Mouse (Mus musculus): ENCODE measurements at regions not wholly inside any gene's neighbourhood (a gene's known extent, or its start where the extent isn't known, plus 50 kb on each side); places are given as distances from the start of the nearest gene placed in this dataset.

GRCm38 (mm10) chr3:144324974-144325373 lies 120.0 kb upstream of the Lmo4 start:
- DNase-seq (ENCODE audit: low read depth, low spot score) = no peak

GRCm38 (mm10) chr3:144323524-144323923 lies 118.5 kb upstream of the Lmo4 start:
- no peak for DNase-seq (ENCODE audit: low read depth, low spot score)

- no peak for DNase-seq (ENCODE audit: low read depth, low spot score)
Observed at GRCm38 (mm10) chr3:144319468-144320205, 114.6 kb upstream of the Lmo4 start.

DNA sequence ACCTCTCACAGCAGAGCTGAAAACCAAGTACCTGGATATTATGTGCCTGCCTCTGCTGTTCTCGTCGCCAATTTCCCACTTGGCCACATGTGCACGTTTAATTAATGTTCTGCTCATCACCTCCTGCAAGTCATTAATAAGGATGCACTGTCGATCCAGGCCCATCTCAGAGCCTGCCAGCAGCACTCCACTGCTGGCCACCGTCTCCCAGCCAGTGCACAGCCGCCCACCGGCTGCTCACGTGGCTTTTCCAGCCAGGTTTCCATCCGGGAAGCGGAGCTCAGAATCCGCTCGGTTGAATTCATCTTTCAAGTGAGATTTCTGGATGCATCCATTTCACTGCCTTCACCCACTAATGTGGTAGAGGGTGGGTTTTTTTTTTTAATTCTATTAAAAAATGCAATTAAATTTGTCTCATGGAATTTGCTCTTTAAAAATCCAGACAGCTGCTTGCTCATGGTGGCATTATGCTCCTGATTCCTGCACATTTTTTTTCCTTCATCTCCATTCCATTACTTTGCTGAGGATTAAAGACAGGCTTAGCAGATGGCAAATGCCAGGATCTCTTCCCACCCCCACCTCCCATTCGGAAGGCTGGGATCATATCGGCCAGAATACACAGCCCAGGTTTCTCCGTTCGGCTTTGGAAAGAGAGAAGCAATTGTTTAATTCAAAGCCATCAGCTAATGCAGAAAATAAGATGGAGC lies 113.9 kb upstream of the Lmo4 start:
- no peak for DNase-seq (ENCODE audit: low read depth, low spot score)

- no peak for DNase-seq (ENCODE audit: low read depth, low spot score)
Observed at GRCm38 (mm10) chr3:144310748-144311147, 105.7 kb upstream of the Lmo4 start.

- DNase-seq (ENCODE audit: low read depth, low spot score) = no peak
Observed at GRCm38 (mm10) chr3:144308616-144309015, 103.6 kb upstream of the Lmo4 start.

GRCm38 (mm10) chr3:144307557-144307956 lies 102.5 kb upstream of the Lmo4 start:
- no peak for DNase-seq (ENCODE audit: low read depth, low spot score)

DNA sequence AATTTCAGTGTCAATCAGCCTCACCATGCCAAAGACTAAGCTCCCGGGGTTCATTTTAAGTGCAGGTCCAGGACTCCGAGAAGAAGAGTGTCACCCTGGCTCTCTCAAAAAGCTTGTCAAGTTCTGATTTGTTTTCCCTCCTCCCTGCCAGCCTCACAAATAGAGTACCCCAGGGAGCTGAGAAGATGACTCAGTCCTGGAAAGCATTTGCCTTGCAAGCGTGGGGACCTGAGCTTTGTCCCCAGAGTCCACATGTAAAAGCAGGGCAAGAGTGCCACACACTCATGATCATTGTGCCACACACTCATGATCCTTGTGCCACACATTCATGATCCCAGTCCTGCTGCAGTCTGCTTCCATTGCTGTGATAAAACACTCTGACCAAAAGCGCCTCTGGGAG lies 100.4 kb upstream of the Lmo4 start:
- DNase-seq (ENCODE audit: low read depth, low spot score) = no peak

- no peak for DNase-seq (ENCODE audit: low read depth, low spot score)
Observed at GRCm38 (mm10) chr3:144304924-144305323, 99.9 kb upstream of the Lmo4 start.

- no peak for DNase-seq (ENCODE audit: low read depth, low spot score)
Observed at GRCm38 (mm10) chr3:144302626-144303025, 97.6 kb upstream of the Lmo4 start.

GRCm38 (mm10) chr3:144301068-144301467 lies 96.0 kb upstream of the Lmo4 start:
- DNase-seq (ENCODE audit: low read depth, low spot score) = no peak

DNA sequence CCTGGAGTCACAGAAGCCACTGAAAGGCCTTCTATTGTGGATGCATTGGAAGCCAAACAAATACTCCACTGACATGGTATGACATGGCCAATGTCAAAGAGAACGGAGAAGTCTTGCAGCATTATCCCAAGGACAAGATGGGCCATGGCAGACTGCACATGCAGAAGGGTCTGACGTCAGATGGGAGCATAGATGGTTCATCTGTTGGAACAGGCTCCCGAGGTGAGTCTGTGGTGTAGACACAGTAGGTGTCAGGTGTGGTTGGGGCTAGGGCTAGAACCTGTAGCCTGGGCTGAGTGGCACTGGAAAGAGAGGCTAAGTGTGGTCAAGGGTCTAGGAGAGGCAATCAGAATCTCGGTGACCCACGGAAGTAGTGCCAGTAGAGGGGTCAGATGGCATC lies 94.2 kb upstream of the Lmo4 start:
- no peak for DNase-seq (ENCODE audit: low read depth, low spot score)

DNA sequence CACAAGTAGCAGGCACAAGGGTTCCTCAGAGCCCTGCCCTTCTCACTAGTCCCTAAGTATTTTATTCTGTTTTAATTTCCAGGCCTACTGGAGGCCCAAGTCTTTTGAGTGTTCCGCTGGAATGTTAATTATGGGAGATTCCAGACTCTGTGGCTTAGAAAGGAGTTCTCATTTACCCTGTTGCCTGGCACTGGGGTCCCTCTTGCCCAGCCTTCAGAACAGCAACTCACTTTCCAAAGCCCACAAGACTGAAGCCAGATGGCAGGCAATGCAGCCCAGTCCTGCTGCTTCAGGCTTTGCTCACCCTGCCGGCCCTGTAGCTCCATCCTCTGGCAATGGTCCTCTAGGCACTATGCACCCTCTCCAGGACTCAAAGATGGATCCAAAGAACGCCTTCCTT lies 84.5 kb upstream of the Lmo4 start:
- DNase-seq (ENCODE audit: low read depth, low spot score) = no peak

DNA sequence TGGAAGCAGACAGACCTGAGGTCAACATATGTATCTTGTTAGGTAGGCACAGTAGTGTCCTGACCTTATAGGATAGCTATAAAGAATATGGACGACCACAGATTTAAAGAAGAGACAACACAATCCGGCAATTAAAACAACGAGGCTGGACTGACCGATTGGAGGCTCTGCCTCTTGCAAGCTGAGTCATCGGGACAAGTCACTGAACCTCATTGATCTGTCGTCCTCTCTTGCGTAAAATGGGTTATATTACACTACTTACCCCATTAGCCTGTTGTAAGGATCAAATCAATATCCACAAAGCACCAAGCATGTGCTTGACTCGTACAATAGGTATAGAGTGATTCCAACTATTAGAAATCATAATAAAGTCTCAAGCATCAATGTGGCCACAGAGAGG lies 81.1 kb upstream of the Lmo4 start:
- no peak for DNase-seq (ENCODE audit: low read depth, low spot score)

DNA sequence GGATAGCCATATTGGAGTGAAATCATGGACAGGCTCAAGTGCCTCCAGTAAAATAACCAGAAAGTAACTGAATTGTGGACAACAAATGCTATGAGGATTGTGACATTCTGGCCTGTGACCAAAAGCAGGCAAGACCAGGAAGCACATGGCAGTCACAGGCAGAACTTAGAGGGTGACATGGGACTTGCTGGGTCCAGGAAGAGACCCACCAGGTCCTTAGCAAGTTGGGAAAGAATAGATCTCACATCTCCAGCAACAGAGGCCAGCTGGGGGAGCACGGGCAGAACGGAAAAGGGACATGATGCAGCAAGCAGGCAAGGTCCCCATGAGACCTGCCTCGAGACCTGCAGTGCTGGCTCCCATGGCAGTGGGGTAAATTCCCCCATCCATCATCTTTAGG lies 79.3 kb upstream of the Lmo4 start:
- no peak for DNase-seq (ENCODE audit: low read depth, low spot score)

DNA sequence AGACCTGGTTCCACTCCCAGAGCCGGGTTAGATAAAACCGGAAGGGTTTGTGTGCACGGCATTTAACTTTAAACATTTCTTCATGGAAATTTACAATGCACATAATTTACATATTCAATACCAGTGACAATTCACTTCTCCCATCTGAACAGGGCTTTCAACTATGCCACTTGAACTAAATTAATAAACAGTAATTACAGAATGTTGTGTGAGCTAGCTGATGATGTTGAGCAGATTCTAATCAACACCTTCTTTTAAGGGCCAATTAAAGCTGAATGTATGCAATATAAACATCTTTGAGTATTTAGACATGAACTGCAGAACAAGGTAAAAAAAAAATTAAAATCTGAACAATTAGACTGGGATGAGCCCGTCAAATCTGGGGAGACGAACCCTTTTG lies 68.1 kb upstream of the Lmo4 start:
- no peak for DNase-seq (ENCODE audit: low read depth, low spot score)

GRCm38 (mm10) chr3:144270206-144270605 lies 65.2 kb upstream of the Lmo4 start:
- DNase-seq (ENCODE audit: low read depth, low spot score) = no peak

DNA sequence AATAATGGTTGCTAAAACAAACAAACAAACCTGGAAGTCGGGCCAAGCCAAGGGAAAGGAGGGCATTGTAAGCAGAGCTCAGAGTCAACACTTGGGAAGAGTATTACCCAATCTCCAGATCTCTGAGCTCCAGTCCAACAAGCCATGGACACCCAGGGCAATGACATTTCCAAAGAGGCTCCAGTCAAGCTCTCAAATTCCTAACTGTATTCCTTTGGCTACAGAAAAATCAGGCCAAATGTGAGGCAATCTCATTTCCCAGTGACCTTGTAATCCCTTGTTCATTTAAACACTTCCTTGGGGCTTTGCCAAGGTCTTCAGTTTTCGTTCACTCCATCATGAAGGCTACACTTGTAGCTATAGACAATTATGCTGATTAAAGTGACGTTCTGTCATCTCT lies 59.5 kb upstream of the Lmo4 start:
- DNase-seq (ENCODE audit: low read depth, low spot score) = no peak

GRCm38 (mm10) chr3:144260886-144261285 lies 55.9 kb upstream of the Lmo4 start:
- DNase-seq (ENCODE audit: low read depth, low spot score) = peak; percentile 69

DNA sequence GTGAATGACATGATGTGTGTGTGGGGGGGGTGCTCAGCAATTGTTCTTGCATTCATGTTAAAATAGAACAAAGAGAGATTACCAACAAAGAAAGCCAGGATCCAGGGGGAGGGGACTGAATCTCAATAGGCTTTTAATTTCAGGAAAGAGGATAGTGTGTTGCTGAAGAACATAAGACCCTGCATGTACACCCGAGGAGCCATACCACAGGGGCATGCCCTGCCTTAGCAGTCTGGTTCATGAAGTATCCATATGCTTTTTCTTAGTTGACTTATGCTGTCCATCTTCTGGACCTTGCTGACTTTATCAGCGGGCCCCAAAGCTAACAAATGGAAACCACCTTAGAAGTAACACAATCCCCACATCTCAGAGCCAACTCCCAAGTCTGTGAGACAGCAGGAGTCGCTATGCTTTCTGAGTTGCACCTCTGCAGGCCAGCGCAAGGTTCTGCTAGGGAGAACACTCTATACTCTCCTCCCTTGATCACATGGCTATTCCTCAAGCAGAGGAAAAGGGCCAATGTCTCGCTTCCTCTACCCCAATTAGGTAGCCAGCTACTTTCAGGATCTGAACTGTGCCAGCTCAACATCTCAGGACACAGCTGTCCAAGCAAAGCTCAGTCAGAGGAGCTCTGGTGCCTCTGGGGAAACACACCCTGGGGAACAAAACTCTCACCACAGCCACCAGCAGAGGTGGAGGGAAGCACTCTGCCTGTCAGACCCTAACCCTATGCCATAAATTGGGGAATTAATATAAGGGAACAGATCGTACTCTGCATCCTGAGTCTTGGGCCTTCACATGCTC lies 52.9 kb upstream of the Lmo4 start:
- no peak for DNase-seq (ENCODE audit: low read depth, low spot score)

DNA sequence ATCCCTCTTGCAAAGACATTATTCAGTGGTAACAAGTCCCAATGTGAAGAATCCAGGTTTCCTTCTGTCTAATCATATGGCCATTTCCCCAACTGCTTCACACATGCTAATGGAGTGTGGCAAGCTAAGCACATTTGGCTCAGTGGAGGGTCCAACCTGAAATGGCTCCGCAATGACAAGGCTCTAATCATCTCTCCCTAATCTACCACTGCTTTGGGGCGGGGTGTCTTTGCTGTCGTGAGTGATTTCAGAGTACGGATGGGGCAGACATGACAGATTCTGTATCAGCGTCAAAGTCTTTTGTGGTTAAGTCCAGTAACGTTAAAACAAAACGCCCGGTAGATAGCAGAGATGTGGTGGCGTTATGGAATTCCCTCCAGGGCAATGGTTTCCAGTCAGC lies 52.2 kb upstream of the Lmo4 start:
- DNase-seq (ENCODE audit: low read depth, low spot score) = no peak
